Mouse (Mus musculus) hindbrain, embryonic 12.5 days (tissue): ENCODE data around the gene Zfp672. TPM values are rescaled to one million over a fixed set of nuclear protein-coding genes. Genes with fewer than 3 reads are reported as not detected.

Source experiments
- polyA plus RNA-seq: library from polyadenylated mRNA; unstranded; fragments of >200 nt; fragmentation: Nextera tagmentation; extraction: Ambion mirVana; gene quantifications from 2 replicates; pipeline ENCODE4 v1.2.1, GENCODE M21; 2016

Gene Zfp672
- polyA plus RNA-seq, 1 experiment from 2014 or later: 39.4 TPM

Other genes starting within 250 kb of the Zfp672 start
- gene Gm12248, start 237.2 kb downstream of the Zfp672 start, polyA plus RNA-seq: 0.14 TPM in 1 of 2 replicates, not detected in the other
- 105 and 109 TPM in 2 replicates for gene Cnot8, start 226.2 kb downstream of the Zfp672 start, polyA plus RNA-seq
- gene Gemin5, start 161.8 kb downstream of the Zfp672 start, polyA plus RNA-seq: 22.5 and 24.2 TPM in 2 replicates
- 98.3 and 102 TPM in 2 replicates for gene Mrpl22, start 158.7 kb downstream of the Zfp672 start, polyA plus RNA-seq
- 1.9 and 2.0 TPM in 2 replicates for gene Igtp, start 130.8 kb downstream of the Zfp672 start, polyA plus RNA-seq
- gene Irgm2, start 130.7 kb downstream of the Zfp672 start, polyA plus RNA-seq: 0.87 and 0.96 TPM in 2 replicates
- gene 4930438A08Rik, start 55.5 kb downstream of the Zfp672 start, polyA plus RNA-seq: 0.17 TPM in 1 of 2 replicates, not detected in the other
- 24.1 and 24.5 TPM in 2 replicates for gene Zfp692, start 23.3 kb downstream of the Zfp672 start, polyA plus RNA-seq
- 49.1 and 50.7 TPM in 2 replicates for gene Sh3bp5l, start 385 bp upstream of the Zfp672 start, polyA plus RNA-seq
- not detected in 2 replicates for gene Lypd8, start 48.7 kb upstream of the Zfp672 start, polyA plus RNA-seq
- not detected in 2 replicates for gene 1810065E05Rik, start 90.8 kb upstream of the Zfp672 start, polyA plus RNA-seq
- not detected in 2 replicates for gene Gm12253, start 102.2 kb upstream of the Zfp672 start, polyA plus RNA-seq
- gene Lypd9, start 122.6 kb upstream of the Zfp672 start, polyA plus RNA-seq: not detected in 2 replicates
- not detected in 2 replicates for gene Olfr30, start 131.9 kb upstream of the Zfp672 start, polyA plus RNA-seq
- not detected in 2 replicates for gene Olfr332, start 162.2 kb upstream of the Zfp672 start, polyA plus RNA-seq
- gene Olfr331, start 172.2 kb upstream of the Zfp672 start, polyA plus RNA-seq: not detected in 2 replicates
- not detected in 2 replicates for gene Olfr330, start 204.5 kb upstream of the Zfp672 start, polyA plus RNA-seq
- gene Olfr329-ps, start 216.1 kb upstream of the Zfp672 start, polyA plus RNA-seq: not detected in 2 replicates
- gene Olfr328, start 225.3 kb upstream of the Zfp672 start, polyA plus RNA-seq: not detected in 2 replicates
- gene Olfr224, start 240.2 kb upstream of the Zfp672 start, polyA plus RNA-seq: not detected in 2 replicates
- not detected in 2 replicates for gene Olfr325, start 247.4 kb upstream of the Zfp672 start, polyA plus RNA-seq